Mouse (Mus musculus): ENCODE data around the gene Ptma. TPM values are rescaled to one million over a fixed set of nuclear protein-coding genes. Genes with fewer than 3 reads are reported as not detected.

The Ptma gene
- polyA plus RNA-seq, 1 experiment from 2014 or later: 2,193 TPM

DNA sequence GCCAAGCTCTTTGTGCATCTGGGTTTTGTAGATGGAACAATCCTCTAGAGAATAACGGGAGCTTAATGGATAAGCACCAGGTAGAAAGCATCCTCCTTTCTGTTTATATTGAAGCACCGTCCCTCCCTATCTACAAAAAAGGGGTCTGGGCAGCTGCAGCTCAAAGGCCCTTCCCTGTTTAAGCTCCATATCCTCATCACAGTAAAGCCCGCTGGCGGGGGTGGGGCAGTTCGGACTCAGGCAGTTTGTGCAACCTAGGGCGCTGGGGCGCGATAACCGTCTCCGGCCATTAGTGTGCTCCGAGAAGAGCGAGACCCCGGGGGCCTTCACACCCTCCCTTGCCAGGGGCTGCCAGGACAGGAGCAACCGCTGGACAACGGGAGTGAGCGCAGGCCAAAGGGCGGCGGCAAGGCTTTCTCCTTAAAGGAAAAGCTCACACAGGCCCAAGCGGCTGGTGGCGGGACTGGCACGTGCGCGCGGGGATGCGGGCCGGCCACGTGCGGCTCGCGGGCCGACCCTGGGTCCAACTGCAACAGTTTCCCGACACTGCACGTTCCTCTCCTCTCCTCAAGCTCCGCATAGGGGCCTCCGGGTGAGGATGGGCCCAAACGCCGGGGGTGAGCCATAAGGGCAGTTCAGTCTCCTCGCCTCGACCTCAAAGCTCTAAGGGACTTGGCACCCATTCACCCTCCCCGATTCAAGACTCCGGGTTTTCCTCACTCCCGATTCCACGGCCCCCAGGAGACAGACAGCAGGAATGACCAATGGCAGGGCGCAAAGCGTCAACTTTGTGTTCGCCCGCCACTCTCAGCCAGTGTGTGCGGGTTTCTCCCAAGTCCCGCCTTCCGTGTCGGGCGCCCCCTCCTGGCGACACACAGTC lies 1.7 kb upstream of the Ptma start:
- Histone ChIP-seq H3K4me1 (replicated peaks) (peaks cover 36% of the 10 kb centered on the region), H3K4me2 (peak overlapping the region; percentile 80)
- ATAC-seq (ENCODE audit: low FRiP score): peak; percentile 76

DNA sequence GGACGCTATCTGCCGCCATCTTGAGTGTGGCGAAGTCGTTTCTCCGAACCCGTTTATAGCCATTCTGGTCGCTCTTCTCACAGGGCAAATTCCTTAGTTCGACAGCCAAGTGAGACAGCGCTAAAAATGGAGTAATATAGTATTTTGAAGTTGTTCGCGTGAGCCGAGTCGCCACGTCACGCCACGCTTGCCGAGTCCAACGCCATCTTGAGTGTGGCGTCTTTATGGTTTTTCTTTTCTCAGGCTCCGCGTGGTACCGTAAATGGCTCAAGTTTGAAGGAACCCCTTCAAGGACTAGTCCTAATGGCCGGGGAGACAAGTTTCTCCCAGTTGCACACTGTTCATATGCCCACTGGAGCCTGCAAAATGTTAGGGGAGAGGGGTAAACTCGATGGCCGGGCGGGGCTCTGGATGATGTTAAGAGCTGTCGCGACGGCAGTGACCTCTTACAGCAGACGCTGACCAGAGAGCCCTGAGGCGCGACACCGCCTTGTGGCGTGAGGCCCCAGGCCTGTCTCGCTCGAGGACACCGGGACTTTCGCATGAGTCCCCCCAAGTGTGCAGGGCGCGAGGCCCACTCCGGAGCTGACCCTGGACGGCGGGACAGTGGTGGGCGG lies 919 bp upstream of the Ptma start:
- under 1% methylated on average over 44 of the region's 44 CpGs for WGBS
- Histone ChIP-seq H3K4me2 (peak overlapping the region; percentile 80), H3K9ac (peak overlapping the region; percentile 86), H3K36me3 (peaks cover 13% of the 10 kb centered on the region), H3K4me3 (peak overlapping the region; percentile 99), H3K4me1 (replicated peaks) (peaks cover 38% of the 10 kb centered on the region), H3K27me3 (no peaks in the 10 kb centered on the region), H3K9me3 (no peaks in the 10 kb centered on the region), H3K27ac (peak overlapping the region; percentile 100)
- peak; percentile 37 for ATAC-seq (ENCODE audit: low FRiP score)

More for the DNA sequence above, 1.7 kb upstream of the Ptma start:
- peak overlapping the region; percentile 99 for H3K4me3 ChIP-seq
- peaks cover 12% of the 10 kb centered on the region for H3K36me3 ChIP-seq
- 1% methylated on average over 53 of the region's 53 CpGs for WGBS
- no peaks in the 10 kb centered on the region for H3K9me3 ChIP-seq
- peak overlapping the region; percentile 86 for H3K9ac ChIP-seq
- peak overlapping the region; percentile 100 for H3K27ac ChIP-seq
- no peaks in the 10 kb centered on the region for H3K27me3 ChIP-seq

DNA sequence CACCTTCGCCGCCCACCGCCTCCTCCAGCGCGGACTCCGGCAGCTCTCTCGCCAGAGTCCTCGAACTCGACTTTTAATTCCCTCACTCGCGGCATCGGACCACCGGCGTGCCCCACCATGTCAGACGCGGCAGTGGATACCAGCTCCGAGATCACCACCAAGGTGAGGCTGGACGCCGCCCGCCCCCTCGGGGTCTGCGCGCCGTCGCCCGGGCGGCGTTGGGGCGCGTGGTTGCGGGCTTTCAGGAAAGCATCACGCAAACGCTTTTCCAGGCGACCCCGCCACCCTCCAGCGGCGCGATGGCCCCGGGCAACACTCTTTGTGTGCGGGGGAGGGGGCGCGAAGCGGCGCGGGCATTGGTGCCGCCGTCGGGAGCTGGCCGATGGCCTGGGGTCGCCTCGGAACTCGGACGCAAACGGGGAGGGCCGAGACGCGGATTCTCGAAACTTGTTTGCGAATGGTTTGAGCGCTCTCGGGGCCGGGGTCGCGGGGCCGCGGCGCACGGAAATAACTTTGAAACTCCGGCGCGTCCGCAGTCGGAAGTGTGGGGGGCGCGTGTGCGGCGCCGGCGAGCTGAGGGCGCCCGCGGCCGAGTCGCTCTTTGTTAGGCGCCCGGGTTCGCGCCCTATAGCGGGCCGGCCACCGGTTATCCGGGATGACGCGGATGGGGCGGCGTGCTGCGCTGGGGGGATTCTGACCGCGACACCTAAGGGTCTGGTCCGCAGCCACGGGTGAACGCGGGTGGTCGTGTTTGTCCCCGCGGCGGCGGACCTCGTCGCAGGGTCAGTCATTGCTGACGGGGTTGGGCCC lies 468 bp downstream of the Ptma start:
- Histone ChIP-seq H3K4me3 (peak overlapping the region; percentile 99), H3K4me1 (replicated peaks) (peaks cover 51% of the 10 kb centered on the region), H3K36me3 (peaks cover 24% of the 10 kb centered on the region), H3K27ac (peak overlapping the region; percentile 100), H3K9me3 (no peaks in the 10 kb centered on the region), H3K4me2 (peak overlapping the region; percentile 94), H3K27me3 (no peaks in the 10 kb centered on the region), H3K9ac (peak overlapping the region; percentile 100)
- ATAC-seq (ENCODE audit: low FRiP score): peak; percentile 4
- WGBS: 1% methylated on average over 100 of the region's 111 CpGs

DNA sequence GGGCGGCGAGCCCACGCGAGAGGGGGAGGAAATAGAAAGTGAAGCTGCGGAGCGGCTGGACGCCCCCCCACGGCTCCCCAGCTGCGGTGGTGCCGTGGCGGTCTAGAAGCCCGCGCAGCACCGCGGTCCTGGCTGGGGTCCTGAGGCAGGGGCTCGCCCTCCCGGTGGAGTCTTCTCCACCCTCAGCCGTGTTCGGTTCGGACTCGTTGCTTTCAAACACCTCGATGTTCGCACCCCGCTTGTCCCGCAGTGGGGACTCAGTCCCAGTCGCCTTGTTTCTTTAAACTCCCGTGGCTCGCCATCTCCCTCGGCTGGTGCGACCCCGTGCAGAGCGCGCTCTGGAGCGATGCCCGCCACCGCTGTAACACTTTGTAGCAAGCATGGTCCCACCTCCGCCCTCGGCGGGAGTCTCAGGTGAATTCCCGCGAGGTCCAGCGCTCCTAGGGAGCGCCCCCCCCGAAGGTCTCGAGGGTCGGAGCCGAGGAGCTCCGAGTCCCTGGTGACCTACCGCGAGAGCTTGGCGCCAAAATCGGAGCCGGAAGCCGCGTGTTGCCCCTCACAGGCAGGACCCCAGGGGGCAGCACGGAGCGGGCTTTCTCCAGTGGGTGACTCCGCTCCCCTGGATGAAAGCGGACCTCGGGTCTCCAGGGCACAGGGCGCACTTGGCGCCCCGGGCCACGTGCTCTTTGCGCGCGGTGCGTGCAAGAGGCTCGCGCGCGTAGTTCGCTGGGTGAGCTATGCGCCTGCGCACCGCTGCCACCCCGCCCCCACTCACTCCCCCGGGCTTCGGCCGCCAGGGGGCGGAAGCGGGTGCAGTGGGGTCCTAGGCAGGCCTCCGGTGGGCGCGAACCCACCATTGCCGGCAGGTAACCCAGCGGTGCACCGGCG lies 1.3 kb downstream of the Ptma start:
- Histone ChIP-seq H3K36me3 (peaks cover 24% of the 10 kb centered on the region), H3K4me1 (replicated peaks) (peaks cover 51% of the 10 kb centered on the region), H3K9ac (peak overlapping the region; percentile 100), H3K27ac (peak overlapping the region; percentile 100), H3K27me3 (no peaks in the 10 kb centered on the region), H3K4me2 (peak overlapping the region; percentile 94), H3K9me3 (no peaks in the 10 kb centered on the region), H3K4me3 (peak overlapping the region; percentile 99)
- under 1% methylated on average over 89 of the region's 89 CpGs for WGBS
- no peak for ATAC-seq (ENCODE audit: low FRiP score)

DNA sequence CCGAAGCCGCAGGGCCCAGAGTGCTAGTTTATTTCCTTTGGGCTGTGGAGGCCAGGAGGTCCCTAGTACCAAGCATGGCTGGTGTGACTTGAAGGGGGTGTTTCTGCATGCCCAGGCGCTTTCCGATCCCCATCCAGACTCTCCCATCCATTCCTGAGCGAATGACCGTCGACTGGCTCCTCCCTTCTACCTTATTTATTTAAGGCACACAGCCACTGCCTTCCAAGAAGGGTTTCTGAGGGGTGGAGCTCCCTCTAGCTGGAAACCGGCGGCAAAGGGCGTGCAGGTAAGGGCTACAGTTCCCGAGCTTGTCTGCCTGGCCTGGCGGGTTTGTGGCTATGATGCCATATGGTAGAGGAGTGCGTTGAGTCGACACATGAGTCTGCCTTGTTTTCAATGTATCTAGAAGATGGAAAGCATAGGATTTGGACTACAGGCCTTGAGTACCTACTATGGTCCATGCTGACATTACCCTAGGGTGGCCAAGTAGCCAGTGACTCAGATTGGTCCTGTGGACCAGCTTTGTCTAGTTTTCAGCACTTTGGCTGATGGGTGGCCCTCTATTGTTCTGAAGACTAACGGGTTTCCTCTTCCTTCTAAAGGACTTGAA lies 2.1 kb downstream of the Ptma start:
- Histone ChIP-seq H3K4me2 (peak overlapping the region; percentile 94), H3K9ac (peak overlapping the region; percentile 100), H3K9me3 (no peaks in the 10 kb centered on the region), H3K4me3 (peak overlapping the region; percentile 99), H3K27me3 (no peaks in the 10 kb centered on the region), H3K36me3 (peaks cover 27% of the 10 kb centered on the region), H3K4me1 (replicated peaks) (peaks cover 57% of the 10 kb centered on the region), H3K27ac (peak overlapping the region; percentile 100)
- no peak for ATAC-seq (ENCODE audit: low FRiP score)
- 0% methylated on average over 15 of the region's 15 CpGs for WGBS

DNA sequence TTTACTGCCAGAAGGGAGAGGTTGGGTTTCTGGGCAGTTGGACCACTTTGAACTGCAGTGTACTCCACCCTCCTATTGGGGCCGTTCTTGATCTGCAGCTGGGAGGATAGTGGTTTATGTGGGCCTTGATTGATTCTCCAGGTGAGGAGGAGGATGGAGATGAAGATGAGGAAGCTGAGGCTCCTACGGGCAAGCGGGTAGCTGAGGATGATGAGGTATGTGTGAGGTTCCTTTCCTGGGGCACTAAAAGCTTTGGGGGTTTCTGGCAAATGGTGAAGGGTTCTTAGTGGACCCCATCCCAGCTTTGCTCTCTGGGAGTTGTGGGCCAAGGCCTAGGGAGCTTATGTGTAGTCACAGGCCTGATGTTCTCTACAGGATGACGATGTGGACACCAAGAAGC lies 3.1 kb downstream of the Ptma start:
- Histone ChIP-seq H3K36me3 (peaks cover 29% of the 10 kb centered on the region), H3K27ac (peak overlapping the region; percentile 100; the same call in 1 of the 2 replicates), H3K4me2 (peak overlapping the region; percentile 94), H3K27me3 (no peaks in the 10 kb centered on the region), H3K4me3 (peak overlapping the region; percentile 99), H3K9ac (peak overlapping the region; percentile 100), H3K4me1 (replicated peaks) (peaks cover 48% of the 10 kb centered on the region), H3K9me3 (no peaks in the 10 kb centered on the region)
- 59% methylated on average over 4 of the region's 4 CpGs for WGBS
- no peak for ATAC-seq (ENCODE audit: low FRiP score)

DNA sequence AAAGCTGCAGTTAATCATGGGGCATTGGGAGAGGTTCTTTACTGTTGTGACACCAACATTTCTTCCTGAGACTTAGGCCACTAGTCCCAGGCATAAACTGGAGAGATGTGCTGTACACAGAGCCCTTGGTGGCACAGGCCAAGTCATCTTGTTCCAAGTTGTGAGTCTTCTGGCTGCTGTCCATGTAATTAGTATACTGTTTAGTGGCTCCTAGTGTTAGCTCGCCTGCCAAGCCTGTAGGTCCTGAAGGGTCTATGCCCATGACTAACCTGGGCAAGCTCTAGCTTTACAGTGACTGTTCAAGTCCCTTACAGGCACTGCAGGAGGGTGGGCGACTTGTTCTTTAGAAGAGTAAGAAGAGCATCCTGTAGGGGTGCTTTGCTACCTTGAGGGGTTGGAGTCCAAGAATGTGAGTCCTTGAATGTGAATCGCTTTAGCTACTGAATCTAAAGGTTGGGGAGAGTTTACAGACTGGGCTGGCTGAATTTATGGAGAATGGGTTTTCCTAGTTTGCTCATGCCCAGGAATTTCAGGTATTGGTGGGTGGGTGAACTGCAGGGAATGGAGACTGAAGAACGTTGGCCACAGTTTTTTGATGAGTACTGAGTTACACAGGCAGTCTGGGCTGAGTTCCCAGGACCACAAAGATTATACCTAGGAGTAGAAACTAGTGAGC lies 4.5 kb downstream of the Ptma start:
- Histone ChIP-seq H3K27me3 (no peaks in the 10 kb centered on the region), H3K36me3 (peaks cover 29% of the 10 kb centered on the region), H3K4me3 (peak overlapping the region; percentile 11), H3K27ac (peak overlapping the region; percentile 81), H3K9me3 (no peaks in the 10 kb centered on the region), H3K4me2 (peak overlapping the region; percentile 43), H3K4me1 (replicated peaks) (peaks cover 43% of the 10 kb centered on the region), H3K9ac (peak overlapping the region; percentile 60)
- no peak for ATAC-seq (ENCODE audit: low FRiP score)
- 13% methylated on average over 4 of the region's 4 CpGs for WGBS

DNA sequence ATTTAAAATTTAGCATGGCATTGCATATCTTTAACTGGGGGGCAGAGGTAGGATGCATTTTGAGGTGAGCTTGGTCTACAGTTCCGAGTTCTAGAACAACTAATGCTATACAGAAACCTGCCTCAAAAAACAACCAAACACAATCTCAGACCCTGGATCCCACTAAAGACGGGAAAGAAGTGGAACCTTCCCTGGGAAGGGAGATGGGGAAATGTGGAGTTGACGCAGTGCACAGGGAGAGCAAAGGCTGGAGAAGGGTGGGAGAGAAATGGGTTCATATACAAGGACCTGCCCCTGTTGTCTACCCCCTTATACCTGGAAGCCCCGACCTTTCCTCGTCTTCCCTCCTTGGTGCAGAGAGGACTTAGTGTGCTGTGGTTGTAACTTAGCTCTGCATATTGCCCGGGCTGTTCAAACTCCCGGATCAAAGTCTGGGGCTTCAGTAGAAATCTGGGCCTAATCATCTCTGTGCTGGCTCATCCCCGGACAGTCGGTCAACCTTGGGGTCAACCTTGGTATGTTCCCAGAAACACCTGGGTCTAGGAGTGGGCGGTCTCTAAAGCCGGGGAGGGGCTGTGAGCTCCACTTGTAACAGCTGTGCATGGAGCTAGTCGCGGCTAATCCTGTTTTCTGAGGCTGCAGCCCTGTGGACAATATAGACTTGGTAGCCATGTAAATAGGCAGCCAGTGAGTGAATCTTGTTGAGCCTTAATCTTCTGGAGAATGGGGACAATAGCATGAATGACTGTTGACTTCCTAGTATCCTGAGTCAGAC lies 5.2 kb downstream of the Ptma start:
- Histone ChIP-seq H3K4me1 (replicated peaks) (peaks cover 43% of the 10 kb centered on the region), H3K27me3 (no peaks in the 10 kb centered on the region), H3K9ac (peak overlapping the region; percentile 60), H3K4me3 (peak overlapping the region; percentile 15), H3K36me3 (peaks cover 29% of the 10 kb centered on the region), H3K27ac (peak overlapping the region; percentile 81), H3K9me3 (no peaks in the 10 kb centered on the region), H3K4me2 (peak overlapping the region; percentile 43)
- peak; percentile 17 for ATAC-seq (ENCODE audit: low FRiP score)
- WGBS: 7% methylated on average over 13 of the region's 13 CpGs

DNA sequence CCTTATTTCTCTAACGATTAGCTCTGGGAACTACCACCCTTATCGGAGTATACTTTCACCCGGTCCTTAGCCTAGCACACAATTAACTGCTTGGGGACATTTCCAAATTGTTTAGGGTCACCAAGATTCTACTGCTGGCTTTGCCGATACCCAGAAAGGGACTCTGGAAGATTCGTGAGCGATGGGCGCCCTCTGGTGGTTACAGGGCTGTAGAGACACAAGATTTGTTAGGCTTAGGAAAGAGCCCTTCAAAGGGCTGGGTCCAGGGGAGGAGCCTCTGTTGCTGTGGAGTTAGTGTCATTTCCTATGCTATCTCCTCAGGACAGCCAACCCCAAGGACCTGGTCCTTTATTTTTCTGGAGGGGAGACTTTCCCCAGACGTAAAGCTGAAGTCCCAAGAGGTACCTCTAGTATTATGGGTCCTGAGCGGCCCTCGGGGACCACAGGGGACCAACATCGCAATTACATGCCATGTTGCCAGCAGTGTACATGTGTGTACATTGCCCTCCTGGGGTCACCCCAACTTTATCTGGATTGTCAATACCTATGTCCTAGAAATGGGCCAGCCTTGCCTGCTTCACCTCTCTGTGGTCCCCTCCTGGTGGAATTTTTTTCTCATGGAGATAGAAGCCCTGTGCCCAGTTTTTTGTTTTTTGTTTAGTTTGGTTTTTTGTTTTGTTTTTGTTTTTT lies 6.0 kb downstream of the Ptma start:
- peak overlapping the region; percentile 43 for H3K4me2 ChIP-seq
- peak overlapping the region; percentile 15; the same call in 1 of the 2 replicates for H3K4me3 ChIP-seq
- H3K9me3 ChIP-seq: no peaks in the 10 kb centered on the region
- H3K27me3 ChIP-seq: no peaks in the 10 kb centered on the region
- H3K36me3 ChIP-seq: peaks cover 29% of the 10 kb centered on the region
- peaks cover 43% of the 10 kb centered on the region for H3K4me1 ChIP-seq (replicated peaks)
- peak overlapping the region; percentile 60 for H3K9ac ChIP-seq
- peak overlapping the region; percentile 81 for H3K27ac ChIP-seq
- 25% methylated on average over 11 of the region's 11 CpGs for WGBS
- ATAC-seq (ENCODE audit: low FRiP score): peak; percentile 54
